Mouse (Mus musculus) small intestine, adult 2 months (tissue): Measurements from ENCODE around the gene Ablim1.

Experiments
- CTCF ChIP-seq: fragments of 200-500 bp; IDR thresholded peaks from 2 replicates; pipeline ENCODE4 v1.5.1; 2012; ENCODE audit warnings: low read depth, mild to moderate bottlenecking, control low read depth, inconsistent platforms, low read length, moderate library complexity, mixed read lengths; ENCODE audit not compliant: insufficient replicate concordance, insufficient read length; ENCODE audit errors: extremely low read depth
- POLR2A ChIP-seq: fragments of 200-500 bp; IDR thresholded peaks from 2 replicates; pipeline ENCODE4 v1.6.1; 2012; ENCODE audit warnings: low read depth, mild to moderate bottlenecking, control low read depth, inconsistent platforms, low read length, moderate library complexity

DNA sequence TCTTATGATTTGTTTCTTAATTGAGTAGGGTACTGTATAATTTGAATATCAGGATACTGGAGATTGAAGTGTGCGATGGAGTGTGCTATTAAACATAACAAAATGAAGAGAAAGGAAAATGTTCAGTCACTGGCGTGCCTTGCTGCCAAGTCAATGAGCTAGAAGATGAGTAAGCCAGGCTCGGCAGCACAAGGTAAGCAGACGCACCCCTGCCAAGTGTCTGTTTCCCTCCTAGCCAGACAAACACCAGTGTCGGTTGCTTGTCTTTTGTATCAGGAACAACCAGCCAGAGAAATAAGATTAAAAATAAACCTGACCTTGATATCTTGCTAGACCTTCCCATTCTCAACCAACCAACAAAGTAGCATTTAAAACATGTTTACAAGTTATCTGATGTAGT is 18.2 kb downstream of the Ablim1 start:
- TF ChIP-seq POLR2A (no peak), CTCF (no peak)
